Mouse (Mus musculus): ENCODE results near the gene Rxra.

Rxra gene

GRCm38 (mm10) chr2:27693684-27694083 lies 17.4 kb downstream of the Rxra start:
- in situ Hi-C loops (cut with MboI, MseI): no loop called here

DNA sequence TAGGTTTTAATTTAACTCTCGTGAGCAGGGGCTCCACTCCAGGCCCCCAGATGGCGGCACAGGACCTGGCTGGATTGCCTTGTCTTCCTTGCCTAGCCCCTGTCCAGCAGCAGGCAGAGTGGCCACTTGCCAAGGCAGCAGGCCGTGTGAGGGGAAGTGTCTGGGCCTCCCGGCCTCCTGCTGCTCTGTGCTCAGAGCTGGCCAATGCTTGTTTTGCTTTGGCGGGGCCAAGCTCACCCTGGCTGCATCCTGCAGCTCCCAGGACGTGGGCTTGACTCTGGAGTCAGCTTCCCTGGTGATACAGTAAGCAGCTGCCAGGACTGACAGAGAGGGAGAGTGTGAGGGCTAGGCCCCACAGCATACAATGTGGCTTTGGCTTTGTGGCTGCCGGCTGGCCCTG lies 23.3 kb downstream of the Rxra start:
- in situ Hi-C loops (cut with MboI, MseI): no loop called here

- in situ Hi-C loops (cut with MboI, MseI): no loop called here
These were observed 26.0 kb downstream of the Rxra start for GRCm38 (mm10) chr2:27702283-27702682.

DNA sequence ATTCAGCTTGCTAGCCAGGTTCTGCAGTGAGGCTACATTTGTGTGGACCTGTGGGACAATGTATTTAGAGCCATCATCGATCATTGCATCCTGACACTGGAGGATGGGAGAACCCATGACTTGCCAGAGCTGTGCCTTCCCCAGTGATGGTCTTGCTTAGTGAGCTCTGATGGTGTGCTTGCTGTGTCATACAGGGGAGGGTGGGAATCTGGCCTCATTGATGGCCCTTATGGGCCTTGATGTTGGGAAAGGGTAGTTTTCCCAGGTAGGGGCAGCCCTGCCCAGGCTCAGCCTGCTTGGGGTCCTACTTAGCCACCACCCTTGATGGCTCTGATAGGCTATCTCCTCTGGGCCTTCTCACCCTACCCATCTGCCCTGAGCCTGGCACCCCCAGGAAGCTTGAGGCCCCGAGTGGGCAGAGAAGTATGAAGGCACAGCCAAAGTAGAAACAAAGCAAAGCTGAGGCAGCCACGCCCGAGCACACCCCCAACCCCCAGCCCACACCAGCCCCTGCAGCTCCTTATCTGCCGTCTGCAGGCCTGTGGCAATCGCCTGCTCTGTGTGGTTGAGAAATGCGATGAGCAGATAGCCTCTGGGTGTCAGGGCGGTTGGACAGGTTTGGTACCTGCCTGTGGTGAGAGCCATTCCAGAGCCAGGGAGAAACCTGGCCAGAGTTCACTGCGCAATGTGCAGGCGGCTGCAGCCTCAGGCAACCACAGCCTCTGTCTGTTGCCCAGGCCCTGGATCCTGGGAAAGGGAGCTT lies 26.8 kb downstream of the Rxra start:
- in situ Hi-C loops (cut with MboI, MseI): no loop called here

DNA sequence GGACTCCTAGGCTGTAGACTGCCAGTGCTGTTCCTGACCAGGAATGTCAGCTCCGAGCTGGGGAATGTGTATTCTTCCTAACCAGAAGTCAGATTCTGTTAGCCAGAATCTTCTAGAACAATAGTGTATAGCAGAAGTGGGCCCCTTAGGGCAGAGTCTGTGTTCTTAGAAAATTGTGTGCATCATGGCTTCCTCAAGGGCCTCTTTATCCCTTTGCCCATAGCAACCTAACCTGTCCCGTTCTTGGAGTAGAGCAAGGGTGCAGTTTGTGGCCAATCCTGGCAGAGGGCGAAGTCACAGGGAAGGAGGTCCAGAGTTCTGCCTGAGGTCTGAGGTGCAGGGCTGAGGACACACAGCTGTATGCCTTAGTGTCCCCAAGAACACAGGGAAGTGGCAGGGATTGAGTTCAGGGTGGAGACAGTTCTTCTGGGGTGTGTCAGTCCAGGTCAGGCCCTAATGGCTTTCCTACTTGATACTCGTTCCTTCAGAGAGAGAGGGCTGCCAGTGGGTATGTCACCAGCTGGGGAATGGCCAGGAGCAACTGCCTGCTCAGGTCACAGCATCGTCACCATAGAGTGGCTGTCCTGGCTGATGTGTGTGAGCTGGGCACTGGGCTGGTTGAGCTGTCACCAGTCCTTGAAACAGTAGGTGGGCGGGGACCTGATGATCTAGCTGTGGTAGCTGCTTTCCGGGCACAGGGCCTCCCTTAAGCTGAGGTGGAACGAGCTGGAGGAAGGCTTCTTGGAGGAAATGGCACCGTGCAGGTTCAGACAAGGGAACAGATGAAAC lies 27.8 kb downstream of the Rxra start:
- in situ Hi-C loops (cut with MboI, MseI): no loop called here

DNA sequence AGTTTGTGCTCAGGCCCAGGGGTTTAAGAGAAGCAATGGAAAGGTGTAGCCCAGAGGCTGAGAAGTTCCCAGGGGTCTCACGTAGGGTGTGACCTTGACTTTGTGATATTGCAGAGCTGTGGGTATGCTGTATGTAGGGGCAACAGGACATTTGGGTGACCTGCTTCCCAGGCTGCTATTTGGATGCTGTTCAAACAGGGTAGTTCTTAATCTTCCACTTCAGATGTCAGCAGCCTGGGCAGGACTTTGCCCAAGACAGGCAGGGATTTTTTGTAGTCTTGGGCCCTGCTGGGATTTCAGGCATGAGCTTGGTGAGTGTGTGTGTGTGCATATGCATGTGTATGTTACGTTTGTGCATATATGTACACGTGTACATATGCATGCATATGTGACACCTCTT lies 28.4 kb downstream of the Rxra start:
- in situ Hi-C loops (cut with MboI, MseI): no loop called here

GRCm38 (mm10) chr2:27710871-27711382 lies 34.7 kb downstream of the Rxra start:
- in situ Hi-C loops (cut with MboI, MseI): no loop called here

GRCm38 (mm10) chr2:27712626-27713025 lies 36.4 kb downstream of the Rxra start:
- in situ Hi-C loops (cut with MboI, MseI): no loop called here

GRCm38 (mm10) chr2:27713378-27713777 lies 37.1 kb downstream of the Rxra start:
- in situ Hi-C loops (cut with MboI, MseI): no loop called here

GRCm38 (mm10) chr2:27714131-27714530 lies 37.9 kb downstream of the Rxra start:
- in situ Hi-C loops (cut with MboI, MseI): no loop called here

DNA sequence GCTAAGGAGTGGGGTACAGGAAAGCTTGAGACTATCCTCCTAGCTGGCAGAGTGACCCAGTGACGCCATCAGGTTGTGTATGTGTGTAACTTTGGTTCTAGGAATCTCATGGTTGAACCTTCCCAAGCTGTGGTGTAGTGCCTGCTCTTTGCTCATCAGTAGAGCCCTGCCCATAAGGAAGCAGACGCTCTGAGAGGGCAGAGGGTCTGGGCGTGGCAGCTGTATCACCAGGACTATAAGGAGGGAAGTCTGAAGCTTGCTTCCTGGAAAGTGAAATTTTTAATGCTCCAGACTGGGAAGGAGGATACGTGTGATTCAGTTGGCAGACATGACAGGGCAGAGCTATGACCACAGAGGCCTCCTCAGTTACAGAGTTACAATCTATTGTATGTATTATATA lies 39.0 kb downstream of the Rxra start:
- in situ Hi-C loops (cut with MboI, MseI): no loop called here

DNA sequence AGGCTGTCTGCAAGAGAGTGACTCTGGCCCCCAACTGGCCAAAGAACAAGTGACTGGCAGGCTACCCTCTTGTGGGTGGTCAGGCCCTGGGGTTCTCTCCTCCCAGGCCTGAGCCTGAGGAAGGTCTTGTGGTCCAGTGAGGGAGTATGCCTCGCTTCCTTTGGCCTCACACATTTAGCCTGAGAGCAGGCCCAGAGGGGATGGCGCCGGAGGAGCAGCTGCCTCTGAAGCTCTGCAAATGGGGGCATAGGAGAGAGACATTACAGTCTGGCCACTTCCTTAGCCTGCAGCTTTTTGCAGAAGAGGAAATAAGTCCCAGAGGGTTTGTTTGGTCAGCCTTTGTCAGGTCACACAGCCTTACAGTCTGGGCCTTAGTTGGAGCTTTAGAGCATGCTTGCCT lies 40.1 kb downstream of the Rxra start:
- in situ Hi-C loops (cut with MboI, MseI): no loop called here

GRCm38 (mm10) chr2:27718191-27718590 lies 42.0 kb downstream of the Rxra start:
- in situ Hi-C loops (cut with MboI, MseI): no loop called here

DNA sequence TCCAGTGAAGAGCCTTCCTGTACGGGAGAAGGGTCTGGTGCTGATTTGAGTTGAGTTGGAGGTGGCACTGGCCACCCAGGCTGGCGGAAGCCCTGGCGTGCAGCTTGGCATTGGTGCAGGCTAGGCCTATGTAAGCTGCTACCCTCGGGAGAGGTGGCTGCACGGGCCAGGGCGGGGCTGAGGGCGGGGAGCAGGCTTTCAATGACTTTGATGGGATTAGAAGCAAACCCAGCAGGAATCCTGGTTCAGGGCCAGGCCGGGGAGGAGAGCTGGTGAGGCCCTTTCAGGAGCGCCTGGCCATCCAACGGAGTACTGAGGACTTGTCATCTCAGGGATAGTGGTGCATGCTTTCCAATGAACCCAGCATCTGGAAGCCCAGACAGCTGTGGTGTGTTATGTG lies 43.4 kb downstream of the Rxra start:
- in situ Hi-C loops (cut with MboI, MseI): no loop called here

DNA sequence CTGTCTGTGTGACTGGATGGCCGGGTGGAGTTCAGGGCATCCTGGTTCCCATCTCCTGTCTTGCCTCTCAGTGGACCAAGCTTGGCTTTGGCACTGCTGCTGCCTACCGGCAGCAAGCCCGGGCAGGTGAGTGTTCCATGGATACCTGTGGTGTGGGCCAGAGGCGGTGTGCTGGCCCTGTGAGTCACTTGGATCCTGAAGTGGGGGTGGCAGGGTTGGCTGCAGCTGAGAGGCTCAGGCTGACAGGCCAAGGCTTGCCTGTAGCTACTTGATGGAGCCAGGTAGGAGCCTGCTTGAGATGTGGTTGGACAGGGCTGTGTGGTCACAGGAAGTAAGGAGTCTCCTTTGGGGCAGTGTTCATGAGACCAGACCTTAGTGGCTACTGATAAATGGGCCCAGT lies 45.4 kb downstream of the Rxra start:
- in situ Hi-C loops (cut with MboI, MseI): loop anchor here in 1 of 2 experiments (10.0 kb wide), 1 partner anchor 1653 kb away; no protein-coding TSS in a partner anchor

DNA sequence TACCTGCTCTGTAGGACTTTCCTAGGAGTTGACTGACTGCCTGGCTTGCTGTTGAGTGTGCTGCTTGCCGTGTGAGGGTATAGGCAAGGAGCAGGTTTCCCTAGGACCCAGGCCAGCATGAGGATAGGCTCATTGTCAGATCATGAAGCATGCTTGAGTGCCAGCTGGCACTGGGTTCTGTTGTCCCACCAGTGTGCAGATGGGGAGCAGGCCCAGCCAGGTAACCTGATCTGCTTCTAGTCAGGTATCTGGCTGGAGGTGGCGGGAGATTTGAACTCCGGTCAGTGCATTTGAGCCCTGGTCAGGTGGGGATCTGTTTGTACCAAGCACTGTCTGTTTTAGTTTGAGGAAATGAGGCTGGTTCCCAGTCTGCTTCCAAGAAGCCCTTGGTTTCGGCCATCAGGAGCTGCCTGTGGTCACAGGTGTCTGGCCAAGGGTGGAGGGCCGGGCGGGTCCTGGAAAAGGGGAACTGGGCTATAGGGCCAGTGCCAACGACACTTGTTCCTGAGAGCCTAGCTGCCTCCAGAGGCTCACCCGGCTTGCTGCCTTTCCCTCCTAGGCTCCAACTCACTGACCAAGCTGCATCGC lies 48.6 kb downstream of the Rxra start:
- in situ Hi-C loops (cut with MboI, MseI): loop anchor here in 1 of 2 experiments (10.0 kb wide), 1 partner anchor 1650 kb away; no protein-coding TSS in a partner anchor

DNA sequence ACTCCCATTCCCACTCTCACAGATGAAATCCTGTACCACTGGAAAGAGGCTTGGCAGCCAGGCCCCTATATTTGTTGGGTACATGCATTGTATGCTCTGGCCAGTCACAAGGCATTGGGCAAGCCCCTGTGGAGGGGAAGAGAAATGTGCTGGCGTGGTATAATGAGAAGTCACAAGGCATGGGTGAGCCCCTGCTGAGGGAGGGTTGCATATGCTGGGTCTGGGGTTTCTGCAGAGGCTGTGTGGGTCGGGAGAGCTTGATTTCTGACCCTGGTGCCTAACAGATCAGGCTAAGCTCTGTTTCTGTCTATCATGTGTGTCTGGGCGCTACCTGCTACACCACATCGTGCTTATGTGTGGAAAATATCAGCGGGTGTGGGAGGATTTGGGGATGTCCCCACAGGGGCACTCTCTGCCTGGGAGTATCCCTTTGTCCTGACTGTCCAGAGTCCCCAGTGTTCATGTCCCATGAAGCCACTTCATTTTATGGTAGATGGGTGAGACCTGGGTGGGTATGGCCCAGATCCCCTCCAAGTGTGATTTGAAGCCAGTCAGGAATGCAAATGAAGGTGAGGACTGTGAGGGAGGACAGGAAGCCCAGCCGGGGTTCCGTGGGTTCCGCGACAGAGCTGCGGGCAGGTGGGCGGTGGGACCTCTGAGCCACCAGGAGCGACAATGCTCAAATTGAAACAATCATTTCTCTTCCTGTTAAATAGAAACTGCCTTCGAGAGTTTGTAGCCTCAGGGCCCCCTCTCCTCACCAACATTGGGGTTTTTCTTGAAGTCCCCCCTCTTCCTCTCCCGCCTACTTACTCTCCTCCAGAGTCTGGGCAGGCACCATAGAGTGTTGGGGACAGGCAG lies 52.0 kb downstream of the Rxra start:
- in situ Hi-C loops (cut with MboI, MseI): loop anchor here in 1 of 2 experiments (10.0 kb wide), 1 partner anchor 1647 kb away; no protein-coding TSS in a partner anchor

- in situ Hi-C loops (cut with MboI, MseI): loop anchor here in 1 of 2 experiments (10.0 kb wide), 1 partner anchor 1646 kb away; no protein-coding TSS in a partner anchor
These were observed 52.8 kb downstream of the Rxra start for GRCm38 (mm10) chr2:27729009-27729408.

GRCm38 (mm10) chr2:27730002-27730905 lies 54.0 kb downstream of the Rxra start:
- in situ Hi-C loops (cut with MboI, MseI): no loop called here

- in situ Hi-C loops (cut with MboI, MseI): no loop called here
These were observed 56.8 kb downstream of the Rxra start for GRCm38 (mm10) chr2:27733021-27733420.

Data from T-helper 17 cell (primary cell).